Mouse (Mus musculus) cortical plate, adult 2 months (tissue): Measurements from ENCODE around the gene Sphk1.

Source experiments
- CTCF ChIP-seq: fragments of 200-500 bp; IDR thresholded peaks from 2 replicates; pipeline ENCODE4 v1.5.1; 2011; ENCODE audit warnings: mild to moderate bottlenecking, control low read depth, low read length; ENCODE audit not compliant: insufficient read depth; ENCODE audit errors: extremely low read depth
- POLR2A ChIP-seq: fragments of 200-500 bp; IDR thresholded peaks from 2 replicates; pipeline ENCODE4 v1.6.1; 2011; ENCODE audit warnings: mild to moderate bottlenecking, low read length, control low read depth; ENCODE audit not compliant: insufficient read depth; ENCODE audit errors: extremely low read depth

DNA sequence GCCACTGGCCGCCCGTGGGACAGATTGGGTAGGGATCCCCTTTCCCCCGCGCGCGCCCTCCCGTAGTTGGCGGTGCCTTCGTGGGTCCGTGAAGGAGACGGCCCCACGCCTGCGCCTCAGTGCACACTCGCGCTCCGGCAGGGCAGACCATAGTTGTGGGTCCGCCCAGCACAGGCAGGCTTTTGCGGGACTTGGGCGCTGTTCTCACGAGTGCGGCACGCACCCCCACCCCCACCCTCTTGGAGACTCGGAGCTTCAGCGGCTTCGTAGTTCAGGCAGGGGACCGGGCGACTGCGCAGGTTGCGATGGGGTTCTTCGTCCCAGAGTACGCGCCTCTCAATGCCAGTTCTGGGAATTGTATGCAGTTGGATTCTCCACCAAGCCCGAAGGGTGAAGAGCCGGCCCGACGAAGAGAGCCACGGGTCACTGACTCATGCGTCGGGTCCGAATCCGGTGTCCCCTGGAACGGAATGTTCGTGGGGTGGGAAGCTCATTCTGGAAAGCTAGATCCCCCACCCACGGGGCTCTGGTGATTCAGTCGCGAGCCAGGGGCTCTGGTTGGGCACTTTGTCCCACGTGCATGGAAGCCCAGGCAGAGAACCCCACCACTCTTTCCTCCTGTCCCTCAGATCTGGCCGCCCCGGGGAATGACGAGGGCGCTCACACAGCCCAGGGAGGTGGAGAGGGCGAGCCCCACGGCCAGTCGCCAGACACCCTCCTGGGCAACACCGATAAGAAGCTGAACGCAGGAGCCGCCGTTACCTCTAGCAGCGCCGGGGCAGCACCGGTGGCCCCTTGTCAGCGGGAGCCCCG is 2.8 kb downstream of the Sphk1 start:
- no peak for TF ChIP-seq POLR2A
- TF ChIP-seq CTCF: no peak
